In genomic region chr19:50141853-50142252, GRCm38 (mm10) we compare ENCODE assay signal across 10 mouse cellular contexts.
DNase-seq lines count a peak whose midpoint lies in the region; ATAC-seq and TF ChIP-seq lines count a peak whose summit lies in the region.
"Had no signal": no experiment of that assay in that cellular context is flagged by ENCODE, and none has a peak within 500 bp of the region (broad histone marks: within the 10 kb centered on the region; RNA-seq: fewer than 3 reads in every experiment).

No protein-coding gene starts in this region.

- no peak for DNase-seq in frontal cortex, postnatal 25 days (ENCODE audit: low spot score in 2 of 2)
- DNase-seq in lung, adult 18-20 months: no peak
- peak; percentile 24 to 27 for DNase-seq in layer of hippocampus, adult 2 months (ENCODE audit: low spot score in 2 of 2)
- DNase-seq in right cerebral cortex, postnatal 10 days (ENCODE audit: low spot score in 2 of 2): peak; percentile 54 to 62
- no peak for DNase-seq in thymus, postnatal 25 days
- no peak for DNase-seq in embryo, embryonic 11 days

- H3K36me3 ChIP-seq in lung, embryonic 15.5 days: no peaks in the 10 kb centered on the region
- H3K36me3 ChIP-seq: limb, embryonic 12.5 days had no signal

- 41% methylated on average over 8 of the region's 8 CpGs for WGBS in lung, embryonic 15.5 days

- H3K27me3 ChIP-seq in lung, embryonic 15.5 days: no peaks in the 10 kb centered on the region
- H3K27me3 ChIP-seq: CH12.LX; limb, embryonic 12.5 days had no signal

- no peak overlapping the region for H3K9ac ChIP-seq in lung, embryonic 15.5 days
- H3K9ac ChIP-seq: limb, embryonic 12.5 days had no signal

- no peak overlapping the region for H3K4me2 ChIP-seq in lung, embryonic 15.5 days
- H3K4me2 ChIP-seq: limb, embryonic 12.5 days had no signal

- H3K9me3 ChIP-seq in lung, embryonic 15.5 days: no peaks in the 10 kb centered on the region
- H3K9me3 ChIP-seq: limb, embryonic 12.5 days had no signal

- no peak overlapping the region for H3K4me3 ChIP-seq in lung, embryonic 15.5 days
- H3K4me3 ChIP-seq in layer of hippocampus, adult 2 months: no peak overlapping the region
- H3K4me3 ChIP-seq: limb, embryonic 12.5 days had no signal

- H3K4me1 ChIP-seq in lung, embryonic 15.5 days: no peaks in the 10 kb centered on the region
- H3K4me1 ChIP-seq: limb, embryonic 12.5 days had no signal

- peak; percentile 72 for ATAC-seq in frontal cortex, adult (ENCODE audit: low TSS enrichment)
- ATAC-seq in lung, embryonic 15.5 days (ENCODE audit: borderline replicate concordance, extremely low read depth, low FRiP score, low TSS enrichment): peak; percentile 72; the same call in 1 of the 2 replicates

- no peak for TF ChIP-seq CTCF in layer of hippocampus, adult 2 months (conservative IDR thresholded peaks at IDR 0.05)

- H3K27ac ChIP-seq in lung, embryonic 15.5 days: no peak overlapping the region
- no peak overlapping the region for H3K27ac ChIP-seq in layer of hippocampus, adult 2 months
- H3K27ac ChIP-seq: limb, embryonic 12.5 days had no signal

Comparison
In these comparisons a context has a peak if more than half of its experiments do, and no peak if none do; other contexts are left out.
1. DNase-seq: peak in layer of hippocampus, adult 2 months (2 of 2) and right cerebral cortex, postnatal 10 days (2 of 2); none in frontal cortex, postnatal 25 days (0 of 2), lung, adult 18-20 months (0 of 2), thymus, postnatal 25 days (single experiment) and embryo, embryonic 11 days (single experiment).